Mouse (Mus musculus): ENCODE data around the gene Cdkn1a. TPM values are rescaled to one million over a fixed set of nuclear protein-coding genes. Genes with fewer than 3 reads are reported as not detected.

Gene Cdkn1a
- polyA plus RNA-seq, 1 experiment from 2014 or later = 34.8 TPM

GRCm38 (mm10) chr17:29049923-29050322, 40.9 kb upstream of the Cdkn1a start:
- H3K4me2 ChIP-seq (replicated peaks) = no peak overlapping the region
- no peak overlapping the region for H3K9ac ChIP-seq
- no peak overlapping the region for H3K27ac ChIP-seq
- peaks cover 6% of the 10 kb centered on the region; the same call in 1 of the 2 replicates for H3K4me1 ChIP-seq
- 84% methylated on average over 7 of the region's 7 CpGs for WGBS
- no peak for ATAC-seq (ENCODE audit: low FRiP score, low read depth)
- H3K9me3 ChIP-seq = no peaks in the 10 kb centered on the region
- H3K27me3 ChIP-seq (replicated peaks) = no peaks in the 10 kb centered on the region
- peaks cover 24% of the 10 kb centered on the region for H3K36me3 ChIP-seq
- H3K4me3 ChIP-seq = no peak overlapping the region

DNA sequence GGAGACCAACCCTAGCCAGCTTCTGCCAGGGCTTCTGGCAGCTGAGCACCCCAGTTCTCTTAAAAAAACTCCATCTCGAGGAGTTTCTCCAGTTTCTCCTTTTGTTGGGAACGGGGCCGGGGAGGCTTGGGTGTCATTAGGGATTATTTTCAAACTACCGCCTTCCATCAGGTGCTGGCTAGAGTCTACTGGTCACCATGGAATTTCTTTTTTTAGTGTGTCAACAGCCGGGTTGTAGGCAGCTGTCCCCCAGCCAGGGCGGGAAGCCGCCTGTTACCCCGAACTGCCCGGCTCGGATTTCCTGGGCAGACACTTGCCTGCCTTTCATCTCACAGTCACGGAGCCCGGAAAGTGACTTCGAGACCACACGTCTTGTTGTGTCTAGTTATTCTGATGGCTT, 40.0 kb upstream of the Cdkn1a start:
- H3K27me3 ChIP-seq (replicated peaks) = no peaks in the 10 kb centered on the region
- no peak for ATAC-seq (ENCODE audit: low FRiP score, low read depth)
- 48% methylated on average over 14 of the region's 14 CpGs for WGBS
- H3K4me2 ChIP-seq (replicated peaks) = no peak overlapping the region
- H3K4me3 ChIP-seq = no peak overlapping the region
- H3K9ac ChIP-seq = no peak overlapping the region
- no peaks in the 10 kb centered on the region for H3K9me3 ChIP-seq
- peaks cover 15% of the 10 kb centered on the region for H3K36me3 ChIP-seq
- peaks cover 6% of the 10 kb centered on the region; the same call in 1 of the 2 replicates for H3K4me1 ChIP-seq
- H3K27ac ChIP-seq = no peak overlapping the region

DNA sequence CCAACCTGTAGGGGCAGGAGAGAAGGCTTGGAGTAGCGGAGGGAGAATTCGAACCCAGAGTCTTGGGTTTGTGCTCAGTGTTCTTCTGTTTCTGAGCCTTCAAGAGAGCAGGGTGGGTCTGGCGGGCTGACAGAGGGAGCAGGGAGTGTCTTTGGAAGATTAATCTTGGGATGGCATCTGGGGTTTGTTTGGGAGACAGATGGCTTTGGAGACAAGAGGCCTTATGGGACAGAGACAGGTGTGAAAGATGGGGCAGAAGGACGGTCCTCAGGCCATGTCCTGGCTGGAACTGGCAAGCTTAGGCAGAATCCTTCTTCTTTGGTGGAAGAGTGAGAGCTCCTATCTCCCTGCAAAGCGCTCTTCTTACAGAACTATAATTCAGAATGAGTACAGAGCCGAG, 37.7 kb upstream of the Cdkn1a start:
- H3K4me3 ChIP-seq = no peak overlapping the region
- no peaks in the 10 kb centered on the region for H3K27me3 ChIP-seq (replicated peaks)
- 80% methylated on average over 6 of the region's 6 CpGs for WGBS
- H3K4me2 ChIP-seq (replicated peaks) = no peak overlapping the region
- H3K9me3 ChIP-seq = no peaks in the 10 kb centered on the region
- no peaks in the 10 kb centered on the region for H3K36me3 ChIP-seq
- H3K27ac ChIP-seq = no peak overlapping the region
- no peak for ATAC-seq (ENCODE audit: low FRiP score, low read depth)
- peaks cover 20% of the 10 kb centered on the region for H3K4me1 ChIP-seq
- H3K9ac ChIP-seq = no peak overlapping the region

DNA sequence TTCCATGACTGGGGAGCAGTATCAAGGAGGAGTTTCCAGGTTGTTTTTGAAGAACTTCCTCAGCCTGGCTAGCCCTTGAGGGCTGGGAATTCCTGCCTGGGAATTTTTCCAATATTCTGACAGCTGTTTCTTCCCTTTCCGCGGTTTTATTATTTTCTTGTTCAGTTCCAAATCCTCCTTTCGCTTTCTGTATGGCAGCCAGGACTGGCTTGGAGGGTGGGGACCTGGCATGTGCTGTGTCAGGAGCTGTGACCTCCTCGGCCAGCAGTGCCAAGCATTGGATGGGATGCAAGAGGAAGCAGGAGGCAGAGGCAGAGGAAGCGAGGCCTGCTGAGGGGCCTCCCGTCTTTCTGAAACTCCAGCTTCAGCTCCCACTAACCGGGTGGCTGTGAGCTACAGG, 36.9 kb upstream of the Cdkn1a start:
- no peak overlapping the region for H3K27ac ChIP-seq
- 76% methylated on average over 7 of the region's 7 CpGs for WGBS
- H3K4me3 ChIP-seq = no peak overlapping the region
- no peak for ATAC-seq (ENCODE audit: low FRiP score, low read depth)
- no peaks in the 10 kb centered on the region for H3K27me3 ChIP-seq (replicated peaks)
- no peaks in the 10 kb centered on the region for H3K9me3 ChIP-seq
- no peaks in the 10 kb centered on the region for H3K36me3 ChIP-seq
- peaks cover 22% of the 10 kb centered on the region for H3K4me1 ChIP-seq
- H3K4me2 ChIP-seq (replicated peaks) = no peak overlapping the region
- H3K9ac ChIP-seq = no peak overlapping the region

DNA sequence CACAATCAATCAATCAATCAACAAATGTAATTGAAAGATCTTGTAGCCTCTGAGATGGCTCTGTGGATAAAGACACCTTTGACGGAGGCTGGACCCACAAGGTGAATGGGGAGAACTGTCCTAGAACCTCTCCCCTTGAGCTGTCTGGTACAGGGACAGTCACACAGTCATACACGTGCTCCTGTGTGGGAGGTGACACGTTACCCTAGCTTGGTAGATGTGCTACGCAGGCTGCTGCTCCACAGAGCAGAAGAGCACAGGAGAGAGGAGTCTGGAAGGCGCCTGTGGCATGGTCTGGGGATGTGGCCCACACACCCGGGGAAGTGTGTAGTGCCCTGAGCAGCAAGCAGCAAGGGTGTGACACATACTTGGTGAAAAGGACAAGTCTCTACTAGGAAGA, 36.3 kb upstream of the Cdkn1a start:
- 87% methylated on average over 6 of the region's 6 CpGs for WGBS
- no peaks in the 10 kb centered on the region for H3K9me3 ChIP-seq
- H3K36me3 ChIP-seq = no peaks in the 10 kb centered on the region
- H3K27ac ChIP-seq = no peak overlapping the region
- no peak overlapping the region for H3K9ac ChIP-seq
- H3K4me2 ChIP-seq (replicated peaks) = no peak overlapping the region
- peaks cover 22% of the 10 kb centered on the region for H3K4me1 ChIP-seq
- ATAC-seq (ENCODE audit: low FRiP score, low read depth) = no peak
- H3K27me3 ChIP-seq (replicated peaks) = no peaks in the 10 kb centered on the region
- H3K4me3 ChIP-seq = no peak overlapping the region

DNA sequence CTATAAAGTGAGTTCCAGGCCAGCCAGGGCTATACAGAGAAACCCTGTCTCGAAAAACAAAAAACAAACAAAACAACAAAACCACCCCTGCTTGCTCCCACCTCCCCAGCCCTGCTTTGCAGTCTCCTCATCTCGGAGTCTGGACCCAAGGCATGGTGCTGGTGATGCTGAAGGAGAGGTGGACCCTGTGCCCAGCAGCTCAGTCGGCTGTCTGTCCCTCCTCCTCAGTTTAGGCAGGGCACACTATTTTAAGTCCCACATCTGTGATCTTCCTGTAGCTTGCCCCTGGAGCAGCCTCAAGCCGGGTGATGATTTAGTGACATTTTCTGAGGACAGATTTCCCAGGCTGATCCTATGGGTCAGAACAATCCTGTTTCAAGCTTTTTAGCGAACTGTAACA, 35.2 kb upstream of the Cdkn1a start:
- H3K36me3 ChIP-seq = no peaks in the 10 kb centered on the region
- peaks cover 19% of the 10 kb centered on the region for H3K4me1 ChIP-seq
- no peak overlapping the region for H3K27ac ChIP-seq
- no peaks in the 10 kb centered on the region for H3K27me3 ChIP-seq (replicated peaks)
- no peak for ATAC-seq (ENCODE audit: low FRiP score, low read depth)
- no peak overlapping the region for H3K4me3 ChIP-seq
- 50% methylated on average over 5 of the region's 5 CpGs for WGBS
- no peak overlapping the region for H3K9ac ChIP-seq
- no peaks in the 10 kb centered on the region for H3K9me3 ChIP-seq
- H3K4me2 ChIP-seq (replicated peaks) = no peak overlapping the region

DNA sequence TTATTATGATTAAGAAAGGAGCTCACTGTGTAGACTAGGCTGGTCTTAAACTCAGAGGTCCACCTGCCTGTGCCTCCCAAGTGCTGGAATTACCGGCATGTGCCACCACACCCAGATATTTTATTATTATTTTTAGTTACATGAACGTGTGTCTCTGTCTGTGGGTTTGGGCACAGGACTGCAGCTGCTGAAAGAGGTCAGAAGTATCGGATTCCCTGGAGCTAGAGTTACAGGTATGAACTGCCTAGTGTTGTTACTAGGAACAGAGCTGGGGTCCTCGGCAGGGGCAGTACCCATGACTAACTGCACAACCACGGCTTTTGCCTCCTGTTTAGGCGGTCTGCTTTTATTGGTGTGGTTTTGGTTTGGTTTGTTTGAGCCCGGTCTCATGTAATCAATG, 34.6 kb upstream of the Cdkn1a start:
- 16% methylated on average over 7 of the region's 7 CpGs for WGBS
- H3K27ac ChIP-seq = no peak overlapping the region
- no peak overlapping the region; the same call in 1 of the 2 replicates for H3K4me2 ChIP-seq (replicated peaks)
- H3K9ac ChIP-seq = no peak overlapping the region
- 0 out of 2 replicates have a peak, but pooled peaks have one; percentile 37 for ATAC-seq (ENCODE audit: low FRiP score, low read depth)
- H3K27me3 ChIP-seq (replicated peaks) = no peaks in the 10 kb centered on the region
- H3K4me1 ChIP-seq = peaks cover 16% of the 10 kb centered on the region
- H3K4me3 ChIP-seq = no peak overlapping the region
- H3K9me3 ChIP-seq = no peaks in the 10 kb centered on the region
- no peaks in the 10 kb centered on the region for H3K36me3 ChIP-seq

DNA sequence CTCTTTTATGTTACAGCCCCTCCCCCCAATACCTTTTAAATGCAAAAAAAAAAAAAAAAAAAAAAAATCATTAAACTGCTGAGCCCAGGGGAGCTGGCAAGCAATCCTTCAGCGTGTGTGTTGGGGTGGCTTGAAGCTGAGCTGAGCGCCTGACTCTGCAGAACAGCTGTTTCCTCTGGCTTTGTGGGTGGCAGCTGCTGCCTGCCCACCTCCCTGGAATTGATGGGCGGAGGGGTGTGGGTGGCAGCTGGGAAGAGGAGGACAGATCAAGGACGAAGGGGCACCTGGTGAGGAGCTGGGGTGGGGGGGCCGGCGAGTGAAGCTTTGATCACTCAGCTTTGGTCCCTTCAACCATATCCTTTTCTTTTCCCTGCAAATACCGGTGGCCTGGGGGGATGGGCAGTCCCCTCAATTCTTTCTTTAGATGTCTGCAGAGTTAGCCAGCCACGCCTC, 34.1 kb upstream of the Cdkn1a start:
- no peaks in the 10 kb centered on the region for H3K9me3 ChIP-seq
- no peaks in the 10 kb centered on the region for H3K36me3 ChIP-seq
- H3K9ac ChIP-seq = no peak overlapping the region
- peak overlapping the region; percentile 36 for H3K4me2 ChIP-seq (replicated peaks)
- WGBS = 4% methylated on average over 8 of the region's 8 CpGs
- no peaks in the 10 kb centered on the region for H3K27me3 ChIP-seq (replicated peaks)
- no peak overlapping the region for H3K27ac ChIP-seq
- peak; percentile 72 for ATAC-seq (ENCODE audit: low FRiP score, low read depth)
- H3K4me3 ChIP-seq = no peak overlapping the region
- H3K4me1 ChIP-seq = peaks cover 16% of the 10 kb centered on the region

- no peak for ATAC-seq (ENCODE audit: low FRiP score, low read depth)
- Histone ChIP-seq H3K9me3 (no peaks in the 10 kb centered on the region), H3K9ac (no peak overlapping the region), H3K27ac (no peak overlapping the region), H3K4me2 (replicated peaks) (no peak overlapping the region), H3K27me3 (replicated peaks) (no peaks in the 10 kb centered on the region), H3K36me3 (no peaks in the 10 kb centered on the region), H3K4me1 (peaks cover 21% of the 10 kb centered on the region), H3K4me3 (no peak overlapping the region)
- 77% methylated on average over 11 of the region's 11 CpGs for WGBS
Measured at GRCm38 (mm10) chr17:29057361-29057890, 33.4 kb upstream of the Cdkn1a start.

GRCm38 (mm10) chr17:29057961-29058360, 32.8 kb upstream of the Cdkn1a start:
- Histone ChIP-seq H3K4me1 (peaks cover 27% of the 10 kb centered on the region), H3K4me3 (no peak overlapping the region), H3K4me2 (replicated peaks) (no peak overlapping the region), H3K27ac (no peak overlapping the region), H3K36me3 (no peaks in the 10 kb centered on the region), H3K9ac (no peak overlapping the region), H3K9me3 (no peaks in the 10 kb centered on the region), H3K27me3 (replicated peaks) (no peaks in the 10 kb centered on the region)
- WGBS = 82% methylated on average over 10 of the region's 10 CpGs
- ATAC-seq (ENCODE audit: low FRiP score, low read depth) = no peak

DNA sequence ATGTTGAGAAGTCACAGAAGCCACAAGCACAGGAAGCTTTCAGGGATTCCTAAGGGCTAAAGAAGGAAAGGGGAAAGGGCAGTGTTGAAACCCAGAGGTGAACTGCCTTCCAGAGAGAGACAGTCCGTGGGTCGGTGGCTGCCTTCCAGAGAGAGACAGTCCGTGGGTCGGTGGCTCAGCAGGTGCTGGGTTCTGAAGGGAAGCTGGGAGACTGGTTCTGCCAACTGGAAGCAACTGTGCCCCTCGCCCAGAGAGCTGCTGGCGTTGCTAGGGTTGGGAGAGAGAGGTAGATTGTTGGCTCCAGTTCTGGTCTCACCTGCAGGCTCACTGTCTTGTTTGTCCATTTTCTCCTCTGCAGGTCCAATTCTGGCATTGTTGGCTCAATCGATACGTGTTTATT, 32.3 kb upstream of the Cdkn1a start:
- WGBS = 88% methylated on average over 8 of the region's 8 CpGs

DNA sequence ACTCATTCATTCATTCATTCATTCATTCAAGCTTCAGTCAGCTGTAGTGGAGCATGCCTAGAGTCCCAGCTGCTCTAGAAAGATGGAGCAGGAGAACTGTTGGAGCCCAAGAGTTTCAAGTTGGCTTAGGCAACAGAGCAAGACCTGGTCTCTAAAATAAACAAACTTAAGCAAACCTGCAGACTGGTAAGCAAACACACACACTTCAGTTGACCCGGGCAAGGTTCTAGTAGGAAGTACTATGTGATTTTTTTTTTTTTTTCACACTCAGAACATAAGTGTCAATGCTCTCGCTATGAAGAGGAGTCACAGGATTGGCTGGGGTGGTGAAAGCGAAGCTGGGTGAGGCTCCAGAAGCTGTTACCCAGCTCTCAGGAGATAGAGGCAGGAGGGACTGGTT, 31.2 kb upstream of the Cdkn1a start:
- no peak overlapping the region for H3K4me3 ChIP-seq
- H3K27ac ChIP-seq = no peak overlapping the region
- H3K9me3 ChIP-seq = no peaks in the 10 kb centered on the region
- H3K4me2 ChIP-seq (replicated peaks) = no peak overlapping the region
- H3K27me3 ChIP-seq (replicated peaks) = no peaks in the 10 kb centered on the region
- 85% methylated on average over 3 of the region's 3 CpGs for WGBS
- H3K9ac ChIP-seq = no peak overlapping the region
- no peak for ATAC-seq (ENCODE audit: low FRiP score, low read depth)
- H3K4me1 ChIP-seq = peaks cover 31% of the 10 kb centered on the region
- no peaks in the 10 kb centered on the region for H3K36me3 ChIP-seq

More for the DNA sequence above, 32.3 kb upstream of the Cdkn1a start:
- H3K36me3 ChIP-seq = no peaks in the 10 kb centered on the region
- H3K4me3 ChIP-seq = no peak overlapping the region
- no peak overlapping the region for H3K27ac ChIP-seq
- no peaks in the 10 kb centered on the region for H3K9me3 ChIP-seq
- no peaks in the 10 kb centered on the region for H3K27me3 ChIP-seq (replicated peaks)
- H3K4me2 ChIP-seq (replicated peaks) = no peak overlapping the region
- H3K4me1 ChIP-seq = peaks cover 31% of the 10 kb centered on the region
- no peak overlapping the region for H3K9ac ChIP-seq
- no peak for ATAC-seq (ENCODE audit: low FRiP score, low read depth)

GRCm38 (mm10) chr17:29060946-29061345, 29.8 kb upstream of the Cdkn1a start:
- Histone ChIP-seq H3K4me2 (replicated peaks) (no peak overlapping the region), H3K4me1 (peaks cover 31% of the 10 kb centered on the region), H3K9ac (no peak overlapping the region), H3K36me3 (no peaks in the 10 kb centered on the region), H3K27me3 (replicated peaks) (no peaks in the 10 kb centered on the region), H3K4me3 (no peak overlapping the region), H3K9me3 (no peaks in the 10 kb centered on the region), H3K27ac (no peak overlapping the region)
- 88% methylated on average over 9 of the region's 9 CpGs for WGBS
- no peak for ATAC-seq (ENCODE audit: low FRiP score, low read depth)
